Mouse (Mus musculus) ES-E14 (cell line): ENCODE measurements at regions not wholly inside any gene's neighbourhood (a gene's known extent, or its start where the extent isn't known, plus 50 kb on each side); places are given as distances from the start of the nearest gene placed in this dataset.

Source experiments
- DNase-seq: peaks from one replicate; pipeline ENCODE4 v3.0.0-alpha.2; 2013; ENCODE audit warnings: low read depth, low spot score
- H3K27ac ChIP-seq: 2 replicates; pipeline ENCODE4 v1.5.1; 2012; ENCODE audit warnings: low read depth, mild to moderate bottlenecking, low read length, moderate library complexity, mixed read lengths; ENCODE audit not compliant: poor library complexity, insufficient read depth, severe bottlenecking
- H3K36me3 ChIP-seq: 2 replicates; pipeline ENCODE4 v1.6.1; 2012; ENCODE audit warnings: mild to moderate bottlenecking, low read length, moderate library complexity, mixed read lengths; ENCODE audit not compliant: control insufficient read depth, poor library complexity, insufficient read depth, severe bottlenecking
- H3K4me1 ChIP-seq, 2 experiments: fragments of 150-350 bp in 1 of 2; sonication (generic) in 1 of 2; 2 replicates each; pipeline ENCODE4 v1.6.1; 2012; ENCODE audit warnings: low read length in 2 of 2, mild to moderate bottlenecking in 1 of 2, mixed read lengths in 1 of 2; ENCODE audit not compliant: control insufficient read depth in 2 of 2, insufficient read depth in 2 of 2, poor library complexity in 1 of 2
- H3K4me3 ChIP-seq, 2 experiments: fragments of 150-350 bp in 1 of 2; sonication (generic) in 1 of 2; 2 replicates each; pipeline ENCODE4 v1.5.1; 2012; ENCODE audit warnings: low read length in 2 of 2, low read depth in 1 of 2, mild to moderate bottlenecking in 1 of 2, mixed read lengths in 1 of 2; ENCODE audit not compliant: insufficient read depth in 1 of 2, poor library complexity in 1 of 2, severe bottlenecking in 1 of 2
- H3K9ac ChIP-seq: 2 replicates; pipeline ENCODE4 v1.6.1; 2012; ENCODE audit warnings: low read depth, mild to moderate bottlenecking, low read length, mixed read lengths; ENCODE audit not compliant: poor library complexity, insufficient read depth, severe bottlenecking
- H3K9me3 ChIP-seq: fragments of 150-350 bp; sonication (generic); 2 replicates; pipeline ENCODE4 v1.6.1; 2012; ENCODE audit warnings: low read depth, mild to moderate bottlenecking, low read length; ENCODE audit not compliant: control insufficient read depth, insufficient read depth
- CHD2 ChIP-seq: IDR thresholded peaks from 2 replicates; pipeline ENCODE4 v1.6.1; 2014; ENCODE audit warnings: mild to moderate bottlenecking, low read depth, low read length, inconsistent platforms
- HCFC1 ChIP-seq: IDR thresholded peaks from 2 replicates; pipeline ENCODE4 v1.6.1; 2012; ENCODE audit warnings: low read length, inconsistent platforms, borderline replicate concordance; ENCODE audit not compliant: insufficient read depth
- MAFK ChIP-seq: IDR thresholded peaks from 2 replicates; pipeline ENCODE4 v1.6.1; 2014; ENCODE audit warnings: mild to moderate bottlenecking, low read depth, low read length, inconsistent platforms; ENCODE audit not compliant: insufficient read depth
- ZC3H11A ChIP-seq: IDR thresholded peaks from 2 replicates; pipeline ENCODE4 v1.6.1; 2012; ENCODE audit warnings: low read depth, mild to moderate bottlenecking, inconsistent platforms, low read length, borderline replicate concordance
- ZNF384 ChIP-seq: IDR thresholded peaks from 2 replicates; pipeline ENCODE4 v1.6.1; 2012; ENCODE audit warnings: low read depth, low read length, inconsistent platforms
- in situ Hi-C, 2 experiments: fragments of 600-800 bp; cut with MboI; formaldehyde crosslinking; loops; one replicate each; pipeline ENCODE4 v1.15.1; 2025; ENCODE audit warnings: low sequenced_read_pairs in 2 of 2, inconsistent platforms in 1 of 2; ENCODE audit not compliant: unreplicated experiment in 2 of 2

DNA sequence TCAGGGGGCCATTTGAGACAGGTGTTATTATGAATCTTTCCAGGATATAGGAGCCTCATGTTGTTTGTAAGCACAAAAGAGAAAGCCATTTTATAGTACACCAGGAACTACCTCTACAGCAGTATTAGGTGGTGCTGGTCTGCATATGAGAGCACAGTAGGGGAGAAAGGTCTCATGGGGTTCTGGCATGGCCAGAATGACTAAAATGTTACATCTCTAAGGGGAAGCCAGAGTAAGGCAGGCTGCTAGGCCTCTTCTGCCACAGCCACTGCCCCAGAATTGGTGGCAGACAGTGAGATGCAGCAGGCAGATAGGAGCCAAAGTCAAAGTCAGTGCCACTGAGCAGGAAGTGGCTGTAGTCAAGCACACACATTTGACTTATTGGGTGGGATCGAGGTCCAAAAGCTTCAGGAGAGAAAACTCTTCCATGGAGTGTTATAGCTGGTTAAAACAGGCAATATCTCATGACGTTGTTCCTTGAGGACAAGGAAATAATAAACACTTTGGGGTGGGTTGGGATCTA, 147.2 kb downstream of the Hira start:
- Histone ChIP-seq H3K9me3 (no peaks in the 10 kb centered on the region), H3K36me3 (no peaks in the 10 kb centered on the region), H3K9ac (no peak overlapping the region), H3K4me1 (no peaks in the 10 kb centered on the region), H3K27ac (no peak overlapping the region), H3K4me3 (no peak overlapping the region)
- in situ Hi-C loops = no loop called here
- no peak for DNase-seq
- no peak for TF ChIP-seq HCFC1
- TF ChIP-seq ZC3H11A = no peak
- TF ChIP-seq MAFK = no peak
- no peak for TF ChIP-seq CHD2
- TF ChIP-seq ZNF384 = no peak

DNA sequence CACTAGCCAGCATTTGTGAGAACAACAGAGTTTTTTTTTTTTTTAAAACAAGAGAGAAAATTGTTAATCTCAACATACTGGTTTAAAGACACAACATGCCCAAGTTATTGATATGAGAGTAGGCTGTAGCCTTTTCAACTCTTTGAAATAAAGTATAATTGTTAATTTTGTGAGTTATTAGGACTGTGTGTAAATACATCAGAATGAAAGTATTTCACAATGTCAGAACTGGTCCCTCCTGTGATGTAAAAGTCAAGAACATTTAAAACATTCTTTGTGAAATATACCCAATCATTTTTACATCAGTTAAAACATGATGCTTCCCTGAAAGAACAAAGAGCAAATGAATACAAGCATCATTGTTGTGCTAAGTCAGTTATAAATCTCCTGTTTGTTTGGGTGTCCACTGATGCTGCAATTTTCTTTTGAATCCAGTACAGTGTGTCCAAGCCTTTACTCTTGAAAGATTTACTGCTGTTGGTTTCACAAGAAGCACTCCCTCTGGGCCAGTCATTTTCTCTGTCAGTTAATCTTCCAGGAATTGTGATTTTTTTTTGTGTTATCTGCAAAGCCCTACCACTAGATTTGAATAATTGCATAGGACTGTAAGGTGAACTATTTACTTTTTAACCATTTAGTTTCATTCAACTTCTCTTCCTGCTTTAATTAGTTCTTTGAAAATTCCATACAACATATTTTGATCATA, 148.5 kb downstream of the Hira start:
- TF ChIP-seq CHD2 = no peak
- TF ChIP-seq MAFK = no peak
- no peak for TF ChIP-seq ZNF384
- no peak for TF ChIP-seq ZC3H11A
- no peak for TF ChIP-seq HCFC1
- in situ Hi-C loops = no loop called here
- H3K36me3 ChIP-seq = no peaks in the 10 kb centered on the region
- no peak overlapping the region for H3K4me3 ChIP-seq
- no peak overlapping the region for H3K9ac ChIP-seq
- H3K4me1 ChIP-seq = no peaks in the 10 kb centered on the region
- no peak for DNase-seq
- H3K27ac ChIP-seq = no peak overlapping the region
- H3K9me3 ChIP-seq = no peaks in the 10 kb centered on the region

DNA sequence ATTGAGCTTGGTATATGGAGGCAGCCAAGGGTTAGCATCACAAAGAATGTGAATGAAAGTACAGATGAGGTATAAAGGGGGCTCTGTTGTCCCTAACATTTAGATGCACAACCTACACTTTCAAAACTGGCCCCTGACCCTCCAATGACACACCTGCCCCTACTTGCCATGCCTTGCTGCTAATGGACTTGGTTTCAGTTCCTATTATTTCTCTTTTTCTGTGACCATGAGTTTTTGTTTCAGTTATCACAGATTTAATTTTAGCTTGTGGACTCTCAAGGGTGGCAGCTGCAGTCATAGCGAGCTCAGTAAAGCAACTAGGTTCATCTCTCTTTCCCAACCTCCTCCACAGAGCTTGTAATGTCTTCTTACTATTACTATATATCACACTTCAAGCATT, 150.3 kb downstream of the Hira start:
- Histone ChIP-seq H3K27ac (no peak overlapping the region), H3K4me1 (no peaks in the 10 kb centered on the region), H3K9me3 (no peaks in the 10 kb centered on the region), H3K4me3 (no peak overlapping the region), H3K36me3 (no peaks in the 10 kb centered on the region), H3K9ac (no peak overlapping the region)
- TF ChIP-seq MAFK (no peak), ZC3H11A (no peak), CHD2 (no peak), HCFC1 (no peak), ZNF384 (no peak)
- in situ Hi-C loops = no loop called here
- DNase-seq = no peak

DNA sequence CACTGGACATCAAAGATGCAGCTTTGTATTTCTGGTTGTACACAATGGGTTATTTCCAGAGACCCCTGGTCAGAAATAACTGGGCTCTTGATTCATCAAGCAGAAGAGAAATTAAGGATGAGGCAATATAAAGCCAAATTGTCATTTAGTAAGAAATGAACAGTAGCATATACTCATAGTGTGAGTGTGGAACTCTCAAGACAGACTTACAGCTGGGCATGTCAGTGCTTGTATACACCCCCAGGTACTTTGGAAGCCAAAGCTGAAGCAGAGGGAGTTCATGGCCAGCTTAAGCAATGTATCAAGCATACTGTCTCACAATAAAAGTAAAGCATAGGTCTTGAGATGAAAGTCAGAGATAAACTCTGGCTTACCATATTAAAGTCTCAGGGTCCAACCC, 155.7 kb downstream of the Hira start:
- Histone ChIP-seq H3K27ac (no peak overlapping the region), H3K9ac (no peak overlapping the region), H3K4me1 (peaks cover 2 to 6% of the 10 kb centered on the region in 2 experiments; a peak in 2 of 4 replicates), H3K4me3 (no peak overlapping the region), H3K9me3 (no peaks in the 10 kb centered on the region), H3K36me3 (no peaks in the 10 kb centered on the region)
- TF ChIP-seq ZNF384 = no peak
- TF ChIP-seq CHD2 = no peak
- no peak for DNase-seq
- in situ Hi-C loops = no loop called here
